Mouse (Mus musculus) brain, embryonic 14.5 days (tissue): ENCODE results near the gene Eipr1. TPM values are rescaled to one million over a fixed set of nuclear protein-coding genes. Genes with fewer than 3 reads are reported as not detected.

Experiments used
- DNase-seq: peaks from one replicate; pipeline ENCODE4 v3.0.0-alpha.2; 2011; ENCODE audit warnings: low read depth
- CTCF ChIP-seq: fragments of 200-500 bp; IDR thresholded peaks from 2 replicates; pipeline ENCODE4 v1.5.1; 2012; ENCODE audit warnings: inconsistent platforms, mild to moderate bottlenecking, moderate library complexity, borderline replicate concordance; ENCODE audit not compliant: insufficient read depth, insufficient read length; ENCODE audit errors: extremely low read depth
- POLR2A ChIP-seq: fragments of 200-500 bp; IDR thresholded peaks from 2 replicates; pipeline ENCODE4 v1.6.1; 2012; ENCODE audit warnings: mild to moderate bottlenecking, inconsistent platforms, borderline replicate concordance; ENCODE audit not compliant: poor library complexity, insufficient read depth, insufficient read length, severe bottlenecking; ENCODE audit errors: extremely low read depth
- polyA plus RNA-seq: library from polyadenylated mRNA; depleted of rRNA; stranded (reverse); fragments of >200 nt; gene quantifications from 2 replicates; pipeline ENCODE4 v1.2.3, GENCODE M21; 2012

Gene Eipr1
- polyA plus RNA-seq, 1 experiment, result 57.1 TPM

- DNase-seq, result no peak
- TF ChIP-seq CTCF, result no peak
- no peak for TF ChIP-seq POLR2A
Observed at GRCm38 (mm10) chr12:28835683-28836082, 84.1 kb downstream of the Eipr1 start.

- DNase-seq, result no peak
- no peak for TF ChIP-seq POLR2A
- TF ChIP-seq CTCF, result no peak
Observed at GRCm38 (mm10) chr12:28838268-28838667, 86.7 kb downstream of the Eipr1 start.

DNA sequence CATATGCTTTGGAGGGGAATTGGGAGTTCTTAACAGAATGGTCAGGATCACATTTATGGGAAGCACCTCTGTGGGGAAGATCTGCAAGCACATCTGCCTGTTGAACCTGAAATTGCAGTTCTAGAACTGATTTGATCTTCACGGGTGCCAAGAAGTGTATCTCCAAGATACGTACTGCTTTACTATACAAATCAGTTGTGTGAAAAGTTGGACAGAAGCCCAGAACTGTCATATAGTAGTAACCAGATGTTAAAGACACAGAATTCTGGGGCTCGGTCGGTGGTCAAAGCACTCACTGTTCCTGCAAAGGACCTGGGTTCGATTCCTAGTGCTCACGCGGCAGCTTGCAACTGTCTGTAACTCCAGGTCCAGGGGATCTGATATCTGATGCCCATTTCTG, 87.4 kb downstream of the Eipr1 start:
- TF ChIP-seq CTCF (no peak), POLR2A (no peak)
- no peak for DNase-seq

GRCm38 (mm10) chr12:28841179-28841698, 89.6 kb downstream of the Eipr1 start:
- no peak for TF ChIP-seq POLR2A
- TF ChIP-seq CTCF, result no peak

GRCm38 (mm10) chr12:28845811-28846210, 94.2 kb downstream of the Eipr1 start:
- TF ChIP-seq POLR2A, result no peak
- no peak for TF ChIP-seq CTCF
- no peak for DNase-seq

More at GRCm38 (mm10) chr12:28841179-28841698, 89.6 kb downstream of the Eipr1 start:
- no peak for DNase-seq

- DNase-seq, result no peak
- TF ChIP-seq POLR2A (no peak), CTCF (no peak)
Observed at GRCm38 (mm10) chr12:28847401-28847800, 95.8 kb downstream of the Eipr1 start.

DNA sequence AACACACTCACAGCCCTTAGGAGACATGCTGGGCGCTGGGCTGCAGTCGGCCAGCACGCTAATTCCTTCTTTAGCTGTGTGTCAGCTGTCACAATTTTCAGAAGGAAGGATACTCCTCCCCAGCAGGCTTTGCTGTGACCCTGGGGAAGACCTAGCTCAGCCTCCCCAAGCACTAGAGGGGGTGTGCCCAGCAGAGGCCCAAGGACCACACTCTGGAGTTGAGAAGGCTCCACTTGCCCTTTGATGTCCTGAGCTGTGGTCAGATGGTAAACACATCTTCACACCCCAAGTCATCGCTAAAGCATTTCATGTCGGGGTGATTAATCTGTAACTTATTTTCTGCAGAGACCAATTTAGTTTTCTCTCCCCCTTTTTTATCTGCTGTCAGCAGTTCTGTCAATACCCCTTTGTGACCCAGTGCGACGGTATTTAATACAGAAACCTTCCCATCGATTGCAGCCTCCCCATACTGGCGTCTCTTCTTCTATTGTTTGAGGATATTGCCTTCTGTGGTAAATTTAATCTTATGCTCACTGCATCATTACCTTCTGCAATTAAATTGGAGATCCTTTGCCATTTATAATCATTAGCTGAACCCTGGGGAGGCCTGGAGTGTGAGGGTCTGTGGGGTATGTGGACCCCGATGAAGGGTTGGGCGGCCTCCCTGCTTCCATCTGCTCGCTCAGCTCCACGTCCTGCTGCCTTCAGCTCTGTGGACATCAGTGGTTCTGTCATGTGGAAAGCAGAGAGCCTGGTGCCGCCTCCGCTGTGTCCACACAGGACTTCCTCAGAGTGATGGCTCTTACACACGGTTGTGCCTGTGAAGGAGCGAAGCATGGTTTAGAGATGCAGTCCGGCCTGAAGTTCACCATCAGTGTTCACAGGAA, 97.4 kb downstream of the Eipr1 start:
- TF ChIP-seq CTCF (no peak), POLR2A (no peak)
- no peak for DNase-seq

- TF ChIP-seq CTCF (no peak), POLR2A (no peak)
- peak; percentile 94 for DNase-seq
Observed at GRCm38 (mm10) chr12:28859495-28860263, 108.1 kb downstream of the Eipr1 start.

DNA sequence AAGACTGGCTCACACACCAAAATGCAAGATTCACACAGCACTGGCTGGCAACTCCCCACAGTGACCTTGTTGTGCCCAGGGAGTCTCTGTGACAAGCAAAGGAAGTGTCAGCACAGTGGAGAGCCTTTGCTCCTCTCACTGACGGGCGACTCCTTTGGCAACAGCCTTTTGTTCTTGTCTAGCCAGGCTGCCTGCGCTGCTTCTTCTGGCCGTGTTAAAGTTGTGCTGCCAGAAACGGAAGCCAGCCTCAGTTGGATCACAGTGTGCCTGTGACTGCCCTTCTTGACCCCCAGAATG, 108.6 kb downstream of the Eipr1 start:
- TF ChIP-seq CTCF, result no peak
- TF ChIP-seq POLR2A, result no peak
- peak; percentile 80 for DNase-seq

DNA sequence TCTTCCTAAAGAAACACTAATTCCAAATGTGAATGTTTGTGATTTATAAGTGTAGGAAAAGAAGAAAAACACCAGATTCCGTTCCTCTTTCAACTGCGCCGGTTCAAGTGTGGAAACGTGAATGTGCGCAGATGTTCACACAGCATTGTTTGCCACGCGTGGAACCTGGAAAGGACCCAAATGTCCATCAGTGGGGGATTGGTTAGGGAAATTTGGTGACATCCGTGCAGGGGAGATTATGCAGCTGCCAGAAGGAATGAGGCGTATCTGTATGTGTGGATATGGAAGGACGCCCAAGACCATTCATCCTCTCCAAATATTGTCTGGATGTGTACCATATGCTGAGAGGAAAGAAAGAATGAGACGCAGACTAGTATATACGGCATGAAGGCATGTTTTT, 111.7 kb downstream of the Eipr1 start:
- peak; percentile 81 for DNase-seq
- TF ChIP-seq POLR2A (no peak), CTCF (no peak)

DNA sequence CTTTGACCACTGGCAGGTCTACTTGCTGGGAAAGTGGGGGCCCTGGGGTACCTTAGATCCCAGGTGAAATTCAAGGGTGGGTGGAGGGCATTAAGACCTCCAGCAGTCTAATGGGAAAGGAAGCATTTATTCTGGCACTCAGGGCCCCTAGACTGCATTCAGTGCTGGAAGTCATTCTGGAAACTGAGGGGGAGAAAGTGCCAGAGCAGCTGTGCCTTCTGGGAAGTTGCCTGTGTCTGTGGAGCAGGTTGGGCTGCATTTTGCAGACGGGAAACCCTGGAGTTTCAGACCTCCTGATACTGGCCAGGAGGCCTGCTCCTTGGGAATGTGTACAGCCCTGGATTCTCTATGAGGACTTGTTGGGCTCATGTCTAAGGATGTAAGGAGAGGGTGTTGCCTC, 114.5 kb downstream of the Eipr1 start:
- DNase-seq, result peak; percentile 40
- TF ChIP-seq CTCF (no peak), POLR2A (no peak)

GRCm38 (mm10) chr12:28868794-28869193, 117.2 kb downstream of the Eipr1 start:
- no peak for DNase-seq
- TF ChIP-seq POLR2A (no peak), CTCF (no peak)

- TF ChIP-seq CTCF, result no peak
- no peak for TF ChIP-seq POLR2A
- no peak for DNase-seq
Observed at GRCm38 (mm10) chr12:28872271-28872670, 120.7 kb downstream of the Eipr1 start.
